Mouse (Mus musculus) intestine, embryonic 15.5 days (tissue): Measurements from ENCODE around the gene Rlf. TPM values are rescaled to one million over a fixed set of nuclear protein-coding genes. Genes with fewer than 3 reads are reported as not detected.
"Not testable (repeated sequence)": the region's sequence is repeated elsewhere in the genome, so short reads cannot be mapped to it uniquely, and the experiment has no call there.

Experiments used
- ATAC-seq: fragments of 200-750 bp; cut with Nextera tagmentation; 2 replicates; pipeline ENCODE4 v1.8.0; 2017; ENCODE audit warnings: moderate TSS enrichment, moderate library complexity
- H3K27ac ChIP-seq: fragments of 300-500 bp; sonication (generic); 2 replicates; pipeline ENCODE4 v1.5.1; 2015; ENCODE audit warnings: mild to moderate bottlenecking, inconsistent platforms
- H3K27me3 ChIP-seq: fragments of 300-500 bp; sonication (generic); replicated peaks from 2 replicates; pipeline ENCODE4 v1.6.1; 2015; ENCODE audit warnings: inconsistent platforms
- H3K36me3 ChIP-seq: fragments of 300-500 bp; sonication (generic); 2 replicates; pipeline ENCODE4 v1.6.1; 2015; ENCODE audit warnings: inconsistent platforms
- H3K4me1 ChIP-seq: fragments of 300-500 bp; sonication (generic); replicated peaks from 2 replicates; pipeline ENCODE4 v1.6.1; 2015; ENCODE audit warnings: inconsistent platforms
- H3K4me2 ChIP-seq: fragments of 300-500 bp; sonication (generic); replicated peaks from 2 replicates; pipeline ENCODE4 v1.6.1; 2015; ENCODE audit warnings: mild to moderate bottlenecking, inconsistent platforms
- H3K4me3 ChIP-seq: fragments of 300-500 bp; sonication (generic); replicated peaks from 2 replicates; pipeline ENCODE4 v1.5.1; 2015; ENCODE audit warnings: inconsistent platforms
- H3K9ac ChIP-seq: fragments of 300-500 bp; sonication (generic); 2 replicates; pipeline ENCODE4 v1.6.1; 2015; ENCODE audit warnings: inconsistent platforms
- H3K9me3 ChIP-seq: fragments of 300-500 bp; sonication (generic); 2 replicates; pipeline ENCODE4 v1.6.1; 2016; ENCODE audit warnings: inconsistent platforms
- WGBS: fragments of 180-500 bp; shearing (Covaris S2); methylation state at CpG from one replicate; pipeline ENCODE4 v1.1.7; 2015; 5-methylcytosine and 5-hydroxymethylcytosine counted together
- polyA plus RNA-seq: library from polyadenylated mRNA; unstranded; fragments of >200 nt; fragmentation: Nextera tagmentation; extraction: Ambion mirVana; gene quantifications from 2 replicates; pipeline ENCODE4 v1.2.1, GENCODE M21; 2015

The Rlf gene
- polyA plus RNA-seq, 1 experiment from 2014 or later: 23.0 TPM

DNA sequence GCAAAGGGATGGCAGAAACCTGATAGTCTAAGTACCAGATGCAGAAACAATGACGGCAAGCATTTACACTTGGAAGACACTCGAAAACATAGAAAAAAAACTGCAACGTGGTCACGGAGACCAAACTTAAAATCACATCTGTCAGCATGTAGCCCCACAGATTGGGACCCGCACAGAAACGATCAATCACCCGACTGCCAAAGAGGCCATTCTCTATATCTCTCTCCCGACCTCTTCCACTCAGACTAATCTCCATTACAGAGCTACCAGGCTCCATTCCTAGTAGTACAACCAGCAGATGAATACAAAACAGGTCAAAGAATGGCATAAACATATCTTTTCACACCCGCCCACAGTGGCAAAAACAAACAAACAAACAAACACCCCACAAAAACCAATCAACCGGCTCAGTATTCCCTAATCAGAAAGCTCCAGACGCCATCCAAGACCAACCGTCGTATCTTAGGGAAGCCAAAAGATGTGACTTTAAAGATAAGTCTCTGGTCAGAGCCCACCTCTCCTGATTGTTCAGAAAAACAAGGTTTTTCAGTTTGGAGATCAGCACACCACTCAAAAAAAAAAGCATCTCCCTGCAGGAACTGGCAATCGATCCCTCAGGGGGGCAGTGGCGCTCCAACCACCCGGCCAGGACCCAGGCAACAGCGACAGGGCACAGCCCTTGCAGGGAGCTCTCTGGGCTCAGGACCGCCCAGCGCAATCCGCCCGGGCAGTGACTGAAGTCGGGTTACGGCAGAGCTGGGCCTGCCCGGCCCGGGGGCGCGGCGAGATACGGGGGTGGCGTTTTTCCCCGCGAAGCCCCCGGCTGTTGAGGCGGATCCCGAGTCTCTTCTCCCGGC is 720 bp downstream of the Rlf start:
- WGBS: 1% methylated on average over 32 of the region's 36 CpGs
- H3K4me3 ChIP-seq: peak overlapping the region; percentile 91
- ATAC-seq: peak; percentile 93
- H3K27me3 ChIP-seq: no peaks in the 10 kb centered on the region
- H3K4me2 ChIP-seq: peak overlapping the region; percentile 56
- peak overlapping the region; percentile 94 for H3K9ac ChIP-seq
- H3K36me3 ChIP-seq: no peaks in the 10 kb centered on the region
- no peaks in the 10 kb centered on the region for H3K9me3 ChIP-seq
- peak overlapping the region; percentile 86 for H3K27ac ChIP-seq
- peaks cover 9% of the 10 kb centered on the region; the same call in 1 of the 2 replicates for H3K4me1 ChIP-seq

DNA sequence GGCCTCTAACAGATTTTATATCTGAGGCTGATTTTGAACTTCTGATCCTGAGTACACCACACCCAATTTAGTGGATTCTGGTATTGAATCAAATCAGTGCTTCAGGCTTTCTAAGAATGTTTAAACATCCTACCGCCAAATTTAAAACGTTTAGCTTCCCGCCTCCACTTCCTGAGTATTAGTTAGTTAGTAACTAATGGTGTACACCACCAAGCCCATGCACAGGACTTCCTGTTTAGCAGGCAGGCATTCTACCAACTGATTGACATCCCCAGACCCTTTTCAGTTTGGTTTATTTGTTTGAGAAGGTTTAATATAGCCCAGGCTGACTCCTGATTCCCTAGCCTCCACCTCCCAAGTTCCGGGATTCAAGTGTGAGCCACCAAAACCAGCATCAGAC is 6.0 kb downstream of the Rlf start:
- no peaks in the 10 kb centered on the region for H3K9me3 ChIP-seq
- H3K4me1 ChIP-seq: peaks cover 6% of the 10 kb centered on the region; the same call in 1 of the 2 replicates
- H3K27ac ChIP-seq: no peak overlapping the region
- H3K36me3 ChIP-seq: no peaks in the 10 kb centered on the region
- ATAC-seq: no peak
- H3K4me2 ChIP-seq: no peak overlapping the region
- no peaks in the 10 kb centered on the region for H3K27me3 ChIP-seq
- no peak overlapping the region for H3K9ac ChIP-seq
- WGBS: 72% methylated on average over 4 of the region's 4 CpGs
- H3K4me3 ChIP-seq: no peak overlapping the region

- no peak for ATAC-seq
- no peak overlapping the region for H3K9ac ChIP-seq
- no peak overlapping the region for H3K27ac ChIP-seq
- no peaks in the 10 kb centered on the region for H3K27me3 ChIP-seq
- no peak overlapping the region for H3K4me3 ChIP-seq
- H3K4me1 ChIP-seq: no peaks in the 10 kb centered on the region
- no peaks in the 10 kb centered on the region for H3K36me3 ChIP-seq
- no peaks in the 10 kb centered on the region for H3K9me3 ChIP-seq
- H3K4me2 ChIP-seq: no peak overlapping the region
- WGBS: 74% methylated on average over 4 of the region's 4 CpGs
Observed at GRCm38 (mm10) chr4:121197856-121198255, 17.0 kb downstream of the Rlf start.

GRCm38 (mm10) chr4:121196995-121197394 is 17.9 kb downstream of the Rlf start:
- no peak overlapping the region for H3K4me2 ChIP-seq
- H3K9ac ChIP-seq: no peak overlapping the region
- no peak overlapping the region for H3K4me3 ChIP-seq
- H3K27me3 ChIP-seq: no peaks in the 10 kb centered on the region
- H3K36me3 ChIP-seq: no peaks in the 10 kb centered on the region
- ATAC-seq: no peak
- WGBS: 94% methylated on average over 4 of the region's 4 CpGs
- no peaks in the 10 kb centered on the region for H3K9me3 ChIP-seq
- no peaks in the 10 kb centered on the region for H3K4me1 ChIP-seq
- H3K27ac ChIP-seq: no peak overlapping the region

GRCm38 (mm10) chr4:121196205-121196604 is 18.7 kb downstream of the Rlf start:
- Histone ChIP-seq H3K4me1 (no peaks in the 10 kb centered on the region), H3K4me3 (no peak overlapping the region), H3K9ac (no peak overlapping the region), H3K4me2 (no peak overlapping the region), H3K27me3 (no peaks in the 10 kb centered on the region), H3K36me3 (no peaks in the 10 kb centered on the region), H3K9me3 (no peaks in the 10 kb centered on the region), H3K27ac (no peak overlapping the region)
- ATAC-seq: no peak
- WGBS: 88% methylated on average over 2 of the region's 2 CpGs

GRCm38 (mm10) chr4:121194736-121195135 is 20.1 kb downstream of the Rlf start:
- H3K9me3 ChIP-seq: no peaks in the 10 kb centered on the region
- no peak overlapping the region for H3K9ac ChIP-seq
- no peaks in the 10 kb centered on the region for H3K4me1 ChIP-seq
- H3K4me3 ChIP-seq: no peak overlapping the region
- H3K36me3 ChIP-seq: no peaks in the 10 kb centered on the region
- no peak for ATAC-seq
- H3K4me2 ChIP-seq: no peak overlapping the region
- no peaks in the 10 kb centered on the region for H3K27me3 ChIP-seq
- no peak overlapping the region for H3K27ac ChIP-seq

DNA sequence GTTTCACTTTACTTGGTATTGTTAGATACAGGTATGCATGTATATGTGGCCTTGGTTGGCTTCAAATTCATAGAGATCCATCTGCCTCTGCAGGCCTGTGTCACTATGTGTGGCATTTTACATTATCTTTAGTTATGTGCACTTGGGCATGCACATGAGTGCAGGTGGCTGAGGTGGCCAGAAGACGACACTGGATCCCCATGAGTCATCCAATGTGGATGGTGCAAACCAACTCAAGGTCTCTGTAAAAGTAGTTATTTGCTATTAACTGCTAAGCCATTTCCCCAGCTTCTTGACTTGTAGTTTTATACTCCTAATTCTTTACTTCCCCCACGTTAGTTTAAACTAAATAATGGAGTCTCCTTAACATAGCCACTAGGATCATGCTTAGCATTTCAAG is 22.6 kb downstream of the Rlf start:
- H3K4me3 ChIP-seq: no peak overlapping the region
- H3K27ac ChIP-seq: no peak overlapping the region
- no peaks in the 10 kb centered on the region; the same call in 1 of the 2 replicates for H3K36me3 ChIP-seq
- WGBS: 95% methylated on average over 2 of the region's 2 CpGs
- H3K4me2 ChIP-seq: no peak overlapping the region
- H3K9ac ChIP-seq: no peak overlapping the region
- H3K27me3 ChIP-seq: no peaks in the 10 kb centered on the region
- H3K4me1 ChIP-seq: no peaks in the 10 kb centered on the region
- ATAC-seq: no peak
- H3K9me3 ChIP-seq: no peaks in the 10 kb centered on the region

DNA sequence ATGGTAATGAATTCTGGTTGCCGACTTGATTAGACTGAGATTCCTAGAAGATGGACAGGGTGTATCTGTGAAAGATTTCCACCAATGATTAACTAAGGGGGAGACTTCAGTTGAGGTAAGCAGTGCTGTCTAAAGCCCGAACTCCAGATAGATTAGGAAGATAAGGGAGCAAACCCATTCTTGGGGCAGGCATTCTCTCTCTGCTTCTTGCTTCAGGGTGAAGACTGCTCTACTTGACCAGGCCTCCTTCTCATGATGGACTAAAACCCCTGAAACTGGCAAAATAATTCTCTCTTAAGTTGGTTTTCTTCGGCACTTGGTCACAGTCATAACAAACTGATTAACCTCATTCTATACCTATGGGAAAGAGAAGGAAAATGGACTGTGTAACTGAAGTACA is 25.5 kb downstream of the Rlf start:
- Histone ChIP-seq H3K4me1 (no peaks in the 10 kb centered on the region), H3K9ac (no peak overlapping the region), H3K36me3 (no peaks in the 10 kb centered on the region; the same call in 1 of the 2 replicates), H3K27me3 (no peaks in the 10 kb centered on the region), H3K9me3 (no peaks in the 10 kb centered on the region), H3K27ac (no peak overlapping the region), H3K4me3 (no peak overlapping the region), H3K4me2 (no peak overlapping the region)
- no peak for ATAC-seq
- WGBS: 80% methylated on average over 3 of the region's 3 CpGs

DNA sequence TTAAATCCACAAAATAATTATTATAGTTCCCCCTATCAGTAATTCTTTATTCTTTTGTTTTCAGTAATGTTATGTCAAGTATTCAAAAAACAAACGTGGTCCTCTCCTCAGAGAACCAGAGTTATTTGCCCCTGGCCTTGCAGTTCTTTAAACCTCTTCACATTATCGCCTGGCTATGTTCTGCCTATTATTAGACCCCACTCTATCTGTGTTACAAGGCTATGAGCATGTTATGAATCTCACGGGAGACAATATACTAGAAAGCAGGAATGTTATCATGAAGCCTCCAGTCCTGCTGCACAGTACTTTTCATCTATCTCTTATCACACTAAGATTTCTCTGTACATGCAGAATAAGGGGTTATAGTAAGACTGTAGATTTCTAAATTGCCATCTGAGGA is 35.2 kb downstream of the Rlf start:
- H3K4me2 ChIP-seq: no peak overlapping the region
- 91% methylated on average over 3 of the region's 3 CpGs for whole genome bisulfite sequencing
- no peak overlapping the region for H3K27ac ChIP-seq
- ATAC-seq: no peak
- H3K4me3 ChIP-seq: no peak overlapping the region
- no peak overlapping the region for H3K9ac ChIP-seq
- no peaks in the 10 kb centered on the region for H3K4me1 ChIP-seq
- no peaks in the 10 kb centered on the region for H3K27me3 ChIP-seq
- H3K9me3 ChIP-seq: no peaks in the 10 kb centered on the region
- H3K36me3 ChIP-seq: 0 out of 2 replicates have a peak, but pooled peaks cover 3% of the 10 kb centered on the region

DNA sequence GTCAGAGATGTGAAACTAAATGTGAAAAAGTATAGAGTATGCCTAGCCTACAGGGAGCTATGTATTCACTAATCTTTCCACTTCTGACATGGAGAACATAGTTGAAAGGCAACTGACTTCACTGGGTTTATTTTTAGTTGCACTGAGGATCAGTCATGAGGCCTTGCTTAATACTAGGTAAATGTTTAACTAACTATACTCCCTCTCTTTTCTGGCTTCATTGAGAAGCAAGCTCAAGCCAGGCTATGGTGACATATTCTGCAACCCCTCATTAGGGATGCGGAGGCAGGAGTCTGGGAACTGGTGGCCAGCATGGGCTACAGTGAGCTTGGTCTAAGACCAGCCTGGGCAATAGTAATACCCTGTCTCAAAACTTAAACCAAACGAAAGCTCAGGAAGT is 47.2 kb downstream of the Rlf start:
- no peak overlapping the region for H3K9ac ChIP-seq
- 93% methylated on average over 2 of the region's 2 CpGs for WGBS
- no peak overlapping the region for H3K4me3 ChIP-seq
- no peak overlapping the region for H3K4me2 ChIP-seq
- H3K9me3 ChIP-seq: no peaks in the 10 kb centered on the region
- H3K27me3 ChIP-seq: no peaks in the 10 kb centered on the region
- H3K36me3 ChIP-seq: peaks cover 33% of the 10 kb centered on the region
- H3K27ac ChIP-seq: no peak overlapping the region
- H3K4me1 ChIP-seq: no peaks in the 10 kb centered on the region
- peak; percentile 49; the same call in 1 of the 2 replicates for ATAC-seq

DNA sequence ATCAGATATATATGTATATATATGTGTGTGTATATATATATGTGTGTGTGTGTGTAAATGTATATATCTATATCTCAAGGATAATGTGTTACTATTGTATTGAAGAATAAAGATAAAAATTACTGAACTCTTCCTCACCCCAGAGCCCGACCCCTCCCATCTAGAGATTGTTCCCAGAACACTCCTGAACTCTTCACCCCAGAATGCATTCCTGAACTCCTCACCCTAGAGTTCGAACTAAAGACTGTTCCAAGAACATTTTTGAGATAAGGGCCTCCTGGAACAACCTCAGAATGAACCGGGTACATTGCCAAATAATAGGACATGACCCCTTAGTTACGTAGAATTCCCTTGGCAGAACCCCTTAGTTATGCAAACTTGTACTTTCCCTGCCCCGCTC is 48.2 kb downstream of the Rlf start:
- H3K27ac ChIP-seq, H3K4me2 ChIP-seq, H3K4me1 ChIP-seq, ATAC-seq, H3K27me3 ChIP-seq, H3K9me3 ChIP-seq, H3K9ac ChIP-seq, H3K4me3 ChIP-seq: not testable (repeated sequence)
- 69% methylated on average over 4 of the region's 5 CpGs for WGBS
- peaks cover 33% of the 10 kb centered on the region for H3K36me3 ChIP-seq

DNA sequence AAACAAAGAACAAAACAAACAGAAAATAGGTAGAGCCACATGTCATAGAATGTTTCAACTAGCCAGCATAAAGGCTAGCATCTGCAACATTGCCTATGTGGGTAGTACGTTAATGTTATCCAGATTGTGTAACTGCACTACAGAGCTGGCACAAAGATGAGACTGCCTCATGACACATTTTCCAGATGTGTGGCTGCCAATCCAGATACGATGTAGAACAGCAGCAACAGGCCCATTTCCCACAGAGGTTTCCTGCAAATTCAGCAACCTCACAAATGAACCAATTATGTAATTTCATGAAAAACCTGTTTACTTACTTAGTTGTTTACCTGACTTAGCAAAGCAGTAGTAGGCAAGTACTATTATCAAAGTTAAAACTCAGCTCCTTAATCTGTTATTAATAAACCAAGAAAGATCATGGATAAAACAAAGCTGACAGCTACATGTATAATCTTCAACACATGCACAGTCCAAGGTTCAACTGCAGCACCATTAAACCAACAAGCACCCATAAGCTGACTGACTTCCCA is 51.3 kb downstream of the Rlf start:
- 94% methylated on average over 2 of the region's 2 CpGs for WGBS
- Histone ChIP-seq H3K36me3 (peaks cover 11% of the 10 kb centered on the region), H3K4me3 (no peak overlapping the region), H3K27me3 (no peaks in the 10 kb centered on the region), H3K4me1 (no peaks in the 10 kb centered on the region), H3K9ac (no peak overlapping the region), H3K27ac (no peak overlapping the region), H3K9me3 (no peaks in the 10 kb centered on the region), H3K4me2 (no peak overlapping the region)
- no peak for ATAC-seq

DNA sequence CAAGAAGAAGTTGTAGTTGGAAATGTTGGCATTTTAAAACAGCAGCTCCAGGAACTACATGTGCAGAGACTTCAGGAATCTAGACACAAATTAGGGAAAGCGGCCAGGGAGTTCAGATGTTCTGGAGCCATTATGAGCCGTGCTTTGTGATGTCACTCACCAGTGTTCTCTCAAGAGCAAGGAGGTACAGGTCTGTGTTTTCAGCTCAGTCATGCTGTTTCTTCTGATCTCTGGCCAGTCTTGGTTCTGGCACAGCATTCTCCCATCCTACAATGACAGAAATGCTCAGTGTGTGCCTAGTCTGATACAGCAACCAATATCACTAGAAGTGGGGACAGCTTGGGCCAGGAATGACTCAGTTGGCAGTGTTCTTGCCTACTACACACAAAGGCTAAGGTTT is 105.8 kb downstream of the Rlf start, which contains the start of gene Tmco2:
Gene Tmco2 (minus strand): TSS at position 101 of the 400 bp plus-strand sequence.
- Histone ChIP-seq H3K36me3 (no peaks in the 10 kb centered on the region), H3K27me3 (no peaks in the 10 kb centered on the region), H3K9me3 (no peaks in the 10 kb centered on the region), H3K4me3 (no peak within 1 kb of the TSS), H3K4me1 (no peaks in the 10 kb centered on the region), H3K4me2 (no peak within 1 kb of the TSS), H3K27ac (no peak within 1 kb of the TSS), H3K9ac (no peak within 1 kb of the TSS)
- WGBS: 94% methylated on average over 2 of the region's 2 CpGs
- no peak for ATAC-seq
